Mouse (Mus musculus) cerebellum, postnatal 14 days (tissue): Measurements from ENCODE around the gene Pip5k1b.
"Not testable (repeated sequence)": the region's sequence is repeated elsewhere in the genome, so short reads cannot be mapped to it uniquely, and the experiment has no call there.

ENCODE experiments used
- DNase-seq, 2 experiments: peaks; one replicate each; pipeline ENCODE4 v3.0.0; 2021; ENCODE audit warnings: mixed read lengths in 2 of 2

Gene Pip5k1b

GRCm38 (mm10) chr19:24555466-24555903, at the start of gene Pip5k1b:
TSS of gene Pip5k1b (minus strand) at chr19:24555872.
- peak; percentile 71 for DNase-seq

GRCm38 (mm10) chr19:24604105-24604504, 48.4 kb upstream of the Pip5k1b start:
- peak in 1 of 2 experiments; percentile 14 for DNase-seq

DNA sequence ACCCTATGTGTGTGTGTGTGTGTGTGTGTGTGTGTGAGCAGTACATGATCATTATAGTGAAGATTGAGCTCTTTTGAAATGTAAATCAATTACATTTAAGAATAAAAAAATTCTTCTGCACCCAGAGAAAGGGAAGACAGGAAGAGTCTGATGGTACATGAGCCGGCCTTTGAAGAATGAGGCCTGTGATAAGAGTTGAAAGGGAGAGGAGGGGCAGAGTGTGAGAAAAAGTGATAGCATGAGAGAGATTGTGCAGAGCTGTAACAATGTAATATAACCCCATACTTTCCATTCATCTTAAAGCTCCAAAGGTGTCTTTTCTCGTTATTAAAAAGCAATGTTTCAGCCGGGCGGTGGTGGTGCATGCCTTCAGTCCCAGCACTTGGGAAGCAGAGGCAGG, 47.8 kb upstream of the Pip5k1b start:
- DNase-seq = no peak

DNA sequence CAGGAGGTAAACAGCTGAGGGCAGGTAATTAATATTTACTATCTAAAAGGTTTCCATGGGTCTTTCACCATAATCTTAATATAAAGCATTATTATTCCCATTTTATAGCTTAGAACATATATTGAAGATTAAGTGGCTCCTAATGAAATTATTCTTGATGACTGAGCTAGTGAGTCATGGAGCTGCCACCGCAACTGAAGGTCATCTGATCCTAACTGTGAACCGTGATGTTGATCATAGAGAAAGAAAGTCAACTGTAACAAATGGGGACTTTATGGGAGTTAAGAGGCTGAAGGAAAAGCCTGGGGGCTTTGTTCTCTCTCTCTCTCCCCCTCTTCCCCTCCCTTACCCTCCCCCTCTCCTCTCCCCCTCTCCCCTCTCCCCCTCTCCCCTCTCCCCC, 31.1 kb upstream of the Pip5k1b start:
- DNase-seq = no peak

- no peak for DNase-seq
Measured at GRCm38 (mm10) chr19:24585171-24585570, 29.5 kb upstream of the Pip5k1b start.

- DNase-seq = no peak
Measured at GRCm38 (mm10) chr19:24583956-24584355, 28.3 kb upstream of the Pip5k1b start.

- no peak for DNase-seq
Measured at GRCm38 (mm10) chr19:24576125-24576524, 20.5 kb upstream of the Pip5k1b start.

GRCm38 (mm10) chr19:24571756-24572181, 16.1 kb upstream of the Pip5k1b start:
- DNase-seq = no peak

DNA sequence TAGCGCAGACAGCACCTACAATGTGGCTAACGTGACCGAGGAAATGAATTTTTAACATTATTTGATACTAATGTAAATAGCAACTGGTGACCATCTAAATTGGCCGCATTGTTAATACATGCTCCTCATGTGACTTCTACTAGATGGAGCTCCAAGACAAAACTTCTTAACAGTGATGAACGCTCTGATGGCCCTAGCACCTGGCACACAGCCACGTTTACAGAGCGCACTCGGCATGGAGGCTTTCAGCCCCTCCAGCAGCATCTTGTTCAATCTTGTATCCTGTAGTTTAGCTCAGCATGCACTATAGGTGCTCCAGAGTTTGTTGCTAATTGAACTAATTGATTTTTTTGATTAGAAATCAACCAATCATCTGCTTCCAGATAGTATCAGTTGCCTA, 15.3 kb upstream of the Pip5k1b start:
- DNase-seq = no peak

GRCm38 (mm10) chr19:24557456-24557855, 1.8 kb upstream of the Pip5k1b start:
- DNase-seq = no peak

GRCm38 (mm10) chr19:24556585-24556966, 904 bp upstream of the Pip5k1b start:
- DNase-seq = no peak

- DNase-seq = peak; percentile 78 to 83
Measured at GRCm38 (mm10) chr19:24555904-24556584, 372 bp upstream of the Pip5k1b start.

GRCm38 (mm10) chr19:24554911-24555465, 684 bp downstream of the Pip5k1b start:
- DNase-seq = no peak

DNA sequence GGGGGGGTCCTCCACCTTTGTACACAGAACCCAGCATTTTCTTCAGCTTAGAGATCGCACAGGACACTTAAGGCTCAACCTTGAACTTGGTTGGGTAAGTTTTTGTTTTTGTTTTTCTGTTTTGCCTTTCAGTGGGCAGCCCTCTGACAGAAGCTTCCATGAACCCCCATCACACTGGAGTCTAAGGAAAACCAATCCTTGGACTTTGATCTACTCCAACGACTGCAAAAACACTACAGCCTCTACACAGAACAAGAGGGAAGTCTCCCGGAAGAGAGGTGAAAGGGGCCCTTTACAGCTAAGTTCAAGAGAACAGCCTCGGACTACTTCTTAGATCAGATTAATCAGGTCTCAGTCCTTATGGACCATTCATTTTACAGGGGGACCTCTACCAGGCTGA, 1.2 kb downstream of the Pip5k1b start:
- DNase-seq = no peak

- DNase-seq = no peak
Measured at GRCm38 (mm10) chr19:24553291-24554075, 2.2 kb downstream of the Pip5k1b start.

GRCm38 (mm10) chr19:24552641-24553040, 3.0 kb downstream of the Pip5k1b start:
- DNase-seq = not testable (repeated sequence)

DNA sequence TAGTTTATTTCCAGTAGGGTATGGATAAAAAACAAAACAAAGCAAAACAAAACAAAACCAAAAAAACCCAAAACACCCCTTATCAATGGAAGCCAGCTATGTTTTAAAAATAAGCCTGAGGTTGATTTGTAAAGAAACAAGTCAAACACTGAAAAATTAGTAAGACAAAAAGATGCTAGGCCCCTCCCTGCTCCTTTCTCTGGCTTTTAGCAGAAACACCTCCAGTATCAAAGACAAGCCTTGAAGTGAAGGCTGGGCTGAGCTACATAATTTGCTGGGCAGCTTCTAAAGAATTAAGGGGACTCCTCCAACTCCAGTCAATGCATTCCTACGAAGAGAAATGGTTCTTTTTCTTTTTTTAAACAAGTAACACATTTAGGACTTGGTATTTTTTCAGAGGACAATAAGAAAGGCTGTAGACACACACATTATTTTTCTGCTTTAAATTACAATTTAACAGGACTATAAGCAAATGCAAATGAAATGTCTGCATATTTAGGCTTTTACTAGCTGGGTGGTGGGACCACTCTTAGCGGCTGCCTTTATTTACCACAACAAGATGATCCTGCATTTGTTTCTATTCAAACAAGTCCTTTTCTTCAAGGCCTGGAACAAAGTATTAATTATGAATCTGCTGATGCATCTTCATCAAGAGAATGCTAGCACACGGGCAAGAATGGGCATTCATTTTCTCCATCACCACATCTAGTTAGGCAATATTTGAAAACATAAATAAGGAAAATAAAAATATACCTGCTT, 4.3 kb downstream of the Pip5k1b start:
- DNase-seq = no peak

GRCm38 (mm10) chr19:24550778-24551177, 4.9 kb downstream of the Pip5k1b start:
- no peak for DNase-seq

- DNase-seq = no peak
Measured at GRCm38 (mm10) chr19:24550016-24550415, 5.7 kb downstream of the Pip5k1b start.

DNA sequence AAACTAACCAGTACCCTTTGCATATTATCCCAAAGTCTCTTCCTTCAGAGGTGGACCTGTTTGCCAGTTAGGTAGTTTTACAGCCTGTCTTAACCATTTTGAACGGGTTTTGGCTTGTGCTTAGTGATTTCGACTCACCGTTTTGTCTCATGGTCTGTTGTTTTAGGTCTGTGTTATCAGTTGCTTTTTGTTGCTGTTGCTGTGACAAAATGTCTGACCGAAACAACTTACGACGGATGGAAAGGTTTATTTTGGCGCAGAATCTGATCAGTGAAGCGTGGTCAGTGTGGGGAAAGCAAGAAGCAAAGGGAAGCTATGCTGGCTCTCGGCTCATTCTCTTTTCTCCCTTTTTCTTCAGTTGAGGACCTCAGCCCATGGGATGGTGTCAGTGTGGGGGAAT, 7.3 kb downstream of the Pip5k1b start:
- DNase-seq = no peak

- DNase-seq = no peak
Measured at GRCm38 (mm10) chr19:24546153-24546552, 9.5 kb downstream of the Pip5k1b start.

DNA sequence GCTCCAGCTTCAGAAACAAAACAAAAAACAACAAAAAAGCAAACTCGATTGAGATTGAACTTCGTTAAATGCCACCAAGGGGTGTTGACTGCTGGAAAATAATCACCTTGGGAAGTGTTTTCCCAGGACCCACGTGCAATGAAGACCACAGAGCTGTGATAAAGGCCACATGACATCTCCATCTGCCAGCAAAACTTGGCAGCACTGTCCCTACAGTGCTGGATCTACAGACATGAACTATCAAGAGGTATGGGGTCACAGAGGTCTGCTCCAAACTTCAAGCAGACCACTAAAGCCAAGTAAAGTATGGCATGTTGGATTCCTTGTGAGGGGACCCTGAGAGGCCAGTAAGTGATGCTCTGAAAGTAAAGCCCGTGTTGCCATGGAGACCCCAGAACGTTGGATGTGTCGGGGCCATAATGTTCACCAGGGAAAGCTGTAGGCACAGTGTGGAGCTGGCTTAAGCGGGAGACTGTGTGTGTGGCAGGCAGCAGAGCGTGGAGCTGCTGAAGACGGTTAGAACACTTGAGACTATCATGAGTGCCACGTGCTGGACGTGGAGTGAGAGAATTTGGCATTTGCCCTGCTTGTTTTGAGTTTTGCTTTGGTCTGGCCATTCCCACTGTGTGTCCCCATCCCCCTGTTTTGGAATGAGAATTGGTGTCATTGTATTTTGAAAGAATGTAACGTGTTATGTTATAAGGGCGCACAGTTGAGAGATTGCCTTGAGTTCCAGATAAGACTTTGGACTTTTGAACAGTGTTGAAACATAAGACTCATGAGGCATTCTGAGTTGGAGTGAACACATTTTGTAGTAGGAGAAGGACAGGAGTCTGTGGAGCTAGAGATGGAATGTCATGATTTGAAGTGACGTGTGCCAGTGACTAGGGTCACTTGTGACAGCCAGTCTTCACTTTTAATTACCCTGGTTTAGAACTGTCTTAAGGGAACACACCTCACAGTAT, 12.0 kb downstream of the Pip5k1b start:
- no peak for DNase-seq
